Mouse (Mus musculus): ENCODE data around the gene Sh3bp5l.
"Not testable (repeated sequence)": the region's sequence is repeated elsewhere in the genome, so short reads cannot be mapped to it uniquely, and the experiment has no call there.

Sh3bp5l gene

DNA sequence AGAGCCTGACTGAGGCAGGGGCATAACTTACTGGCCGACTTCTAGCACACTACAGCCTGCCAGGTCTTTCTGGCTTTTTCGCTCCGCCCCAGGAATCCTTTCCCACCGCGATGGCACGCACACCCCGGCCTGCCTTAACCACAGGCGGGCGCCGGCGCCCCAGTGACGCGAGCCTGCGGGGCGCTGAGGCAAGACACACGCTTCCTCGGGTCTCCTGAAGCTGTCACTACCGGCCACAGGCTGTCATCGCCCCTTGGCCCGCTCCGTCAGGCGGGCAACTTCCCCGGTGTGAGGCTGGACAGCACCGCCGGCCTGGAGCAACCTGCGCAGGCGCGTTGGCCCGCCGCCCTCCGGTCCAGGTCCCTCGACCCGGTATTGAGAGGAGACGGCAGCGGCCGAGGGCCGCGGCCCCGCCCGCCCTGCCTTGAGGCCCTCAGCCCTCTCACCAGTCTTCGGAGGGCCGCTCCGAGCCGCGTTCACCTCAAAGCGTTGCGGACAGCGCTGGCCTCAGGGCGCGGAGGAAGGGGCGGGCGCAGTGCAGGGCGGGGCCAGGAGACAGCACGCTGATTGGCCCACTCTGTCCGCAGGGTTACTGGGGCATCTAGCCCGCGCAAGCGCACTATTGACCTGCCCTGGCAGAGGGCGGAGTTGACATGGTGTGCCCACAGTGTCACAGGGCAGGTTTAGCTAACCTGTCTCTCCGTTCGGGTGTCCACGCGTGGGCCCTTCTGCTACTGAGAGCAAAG lies 7.5 kb upstream of the Sh3bp5l start:
- DNase-seq (ENCODE audit: low spot score in 2 of 2), result peak; percentile 95

DNA sequence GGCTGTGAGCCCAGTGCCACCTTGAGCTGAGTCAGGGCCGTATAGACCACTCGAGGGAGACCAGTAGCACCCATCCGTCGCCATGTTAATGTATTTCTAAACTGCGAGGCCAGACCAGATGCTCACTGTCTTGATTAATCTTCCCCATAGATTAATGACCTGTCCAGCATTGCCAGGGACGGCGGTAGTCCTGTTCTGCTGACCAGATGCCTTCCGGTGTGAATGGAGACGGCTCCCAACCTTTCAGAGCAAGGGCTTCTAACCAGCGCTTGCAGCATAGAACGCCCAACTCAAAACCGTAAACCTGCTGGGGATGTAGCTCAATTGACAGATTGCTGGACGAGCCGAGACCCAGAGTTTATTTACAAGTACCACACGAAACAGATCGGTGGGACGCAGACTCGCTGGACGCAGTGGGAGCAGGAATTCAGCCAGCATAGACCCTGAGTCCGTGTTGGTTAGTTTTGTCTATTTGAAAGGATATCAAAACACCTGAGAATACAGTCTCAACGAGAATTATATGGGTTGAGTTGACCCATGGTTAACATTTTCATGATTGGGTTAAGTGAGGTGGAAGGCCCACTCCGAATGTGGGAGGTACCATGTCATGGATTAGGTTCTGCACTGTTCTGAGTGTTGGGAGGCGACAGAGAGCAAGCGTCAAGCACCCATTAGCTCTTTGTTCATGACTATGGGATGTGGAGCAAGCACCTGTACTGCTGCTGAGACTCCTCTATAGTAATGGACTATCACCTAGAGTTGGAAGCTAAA lies 6.8 kb upstream of the Sh3bp5l start:
- DNase-seq (ENCODE audit: low spot score in 2 of 2), result no peak

DNA sequence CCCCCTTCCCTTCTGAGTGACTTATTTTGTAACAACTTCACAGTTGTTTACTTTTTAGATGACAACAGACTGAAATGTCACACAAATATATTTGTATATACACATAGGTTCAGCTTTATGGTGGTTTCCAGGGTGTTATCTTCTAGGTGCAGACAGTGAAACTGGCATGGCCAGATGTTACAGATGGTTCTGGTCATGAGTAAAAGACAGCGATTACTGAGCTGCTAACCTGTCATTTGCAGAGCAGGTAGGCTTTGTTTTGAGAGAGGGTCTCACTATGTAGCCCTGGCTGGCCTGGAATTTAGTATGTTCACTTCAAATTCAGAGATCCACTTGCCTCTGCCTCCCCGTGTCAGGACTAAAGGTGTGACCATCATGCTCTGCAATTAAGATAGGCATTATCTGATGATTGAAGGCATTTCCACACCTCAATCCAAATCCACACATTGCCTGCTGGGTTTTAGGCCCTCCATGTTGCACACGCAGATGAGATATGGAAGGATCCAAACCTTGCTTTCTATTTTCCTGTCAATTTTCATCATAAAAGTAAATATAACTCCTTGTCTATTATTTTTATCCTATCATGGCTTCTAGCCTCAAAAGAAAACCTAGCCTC lies 5.8 kb upstream of the Sh3bp5l start:
- DNase-seq (ENCODE audit: low spot score in 2 of 2), result no peak

DNA sequence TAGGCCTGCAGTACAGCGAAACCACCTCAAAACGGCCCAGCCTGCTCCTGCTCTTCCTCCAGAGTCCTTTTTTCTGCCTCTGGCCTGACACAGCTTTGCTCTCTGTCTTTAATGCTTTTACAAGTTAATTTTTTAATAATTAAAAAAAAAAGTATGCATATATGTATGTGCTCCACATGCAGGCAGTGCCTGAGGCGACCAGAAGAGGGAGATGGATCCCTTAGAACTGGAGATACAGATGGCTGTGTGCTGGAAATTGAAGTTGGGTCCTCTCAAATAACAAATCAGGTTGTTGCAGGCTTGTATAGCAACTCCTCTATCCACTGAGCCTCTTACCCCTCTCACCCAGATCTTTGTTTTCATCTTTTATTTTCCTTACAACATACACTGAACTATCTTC lies 3.7 kb upstream of the Sh3bp5l start:
- DNase-seq (ENCODE audit: low spot score in 2 of 2), result no peak

DNA sequence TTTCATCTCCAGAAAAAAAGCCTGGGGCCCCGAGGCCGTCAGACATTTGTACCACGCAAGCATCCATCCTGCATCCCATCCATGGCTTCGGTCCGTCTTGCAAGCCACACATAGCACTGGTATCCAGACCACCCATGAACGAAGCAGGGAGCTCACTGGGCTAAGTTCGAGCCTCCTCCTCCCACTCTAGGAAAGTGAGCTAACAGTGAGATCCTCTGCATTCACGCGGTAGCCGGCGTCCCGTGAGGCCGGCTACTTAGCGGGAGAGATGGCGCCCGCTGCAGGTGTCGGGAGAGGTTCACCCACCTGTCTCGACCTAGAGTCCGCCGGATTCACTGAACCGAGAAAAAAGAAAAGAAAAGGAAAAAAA lies 633 bp upstream of the Sh3bp5l start:
- no peak for DNase-seq (ENCODE audit: low spot score in 2 of 2)

DNA sequence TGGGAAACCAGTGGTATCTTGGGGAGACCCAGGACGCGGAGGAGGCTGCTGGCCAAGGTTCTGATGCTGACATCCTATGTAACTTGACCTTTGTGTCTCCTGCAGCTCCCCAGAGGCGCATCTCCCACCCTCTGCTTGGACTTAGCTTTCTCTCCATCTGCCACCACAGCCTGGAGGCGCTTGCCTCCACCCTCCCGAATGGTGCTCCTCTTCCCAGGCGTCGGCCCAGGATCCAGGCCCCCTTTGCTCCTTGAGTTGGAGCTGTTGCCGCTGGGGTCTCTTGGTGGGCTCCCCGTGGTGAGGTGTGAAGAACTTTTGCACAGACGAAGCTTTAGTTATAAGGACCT lies 598 bp downstream of the Sh3bp5l start:
- no peak for DNase-seq (ENCODE audit: low spot score in 2 of 2)

DNA sequence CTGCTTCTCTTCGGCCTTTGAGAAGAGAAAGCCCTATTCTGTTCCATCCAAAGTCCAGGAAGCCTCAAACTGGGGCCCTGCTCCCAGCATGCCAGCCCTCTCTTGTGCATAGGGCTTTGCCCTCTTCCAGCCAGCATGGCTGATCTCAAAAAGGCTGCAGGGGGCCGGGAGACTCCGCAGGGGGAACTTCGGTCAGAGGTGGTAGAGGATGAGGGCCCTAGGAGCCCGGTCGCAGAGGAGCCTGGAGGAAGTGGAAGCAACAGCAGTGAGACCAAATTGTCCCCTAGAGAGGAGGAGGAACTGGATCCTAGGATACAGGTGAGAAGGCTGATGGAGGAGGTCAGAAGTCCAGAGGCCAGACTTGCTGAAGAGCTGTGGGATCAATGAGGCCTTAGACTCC lies 1.0 kb downstream of the Sh3bp5l start:
- no peak for DNase-seq (ENCODE audit: low spot score in 2 of 2)

DNA sequence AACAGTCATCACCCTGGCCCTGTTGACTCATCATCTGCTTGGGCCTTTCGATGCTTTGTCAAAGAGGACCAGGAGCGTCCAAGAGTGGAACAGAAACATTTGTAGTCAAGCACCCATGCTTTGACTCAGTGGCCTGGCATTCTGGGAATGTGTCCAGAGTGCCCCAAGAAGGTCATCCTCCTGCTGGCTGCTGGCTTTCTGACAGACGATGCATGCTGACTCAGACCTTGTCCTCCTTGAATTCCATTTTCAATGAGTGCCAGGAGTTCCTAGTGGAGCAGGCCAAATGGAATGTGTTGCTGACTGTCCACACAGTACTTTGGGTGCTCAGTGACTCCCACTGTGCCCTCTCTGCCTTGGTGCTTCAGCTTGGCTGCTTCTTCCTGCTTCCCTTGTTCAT lies 4.2 kb downstream of the Sh3bp5l start:
- no peak for DNase-seq (ENCODE audit: low spot score in 2 of 2)

DNA sequence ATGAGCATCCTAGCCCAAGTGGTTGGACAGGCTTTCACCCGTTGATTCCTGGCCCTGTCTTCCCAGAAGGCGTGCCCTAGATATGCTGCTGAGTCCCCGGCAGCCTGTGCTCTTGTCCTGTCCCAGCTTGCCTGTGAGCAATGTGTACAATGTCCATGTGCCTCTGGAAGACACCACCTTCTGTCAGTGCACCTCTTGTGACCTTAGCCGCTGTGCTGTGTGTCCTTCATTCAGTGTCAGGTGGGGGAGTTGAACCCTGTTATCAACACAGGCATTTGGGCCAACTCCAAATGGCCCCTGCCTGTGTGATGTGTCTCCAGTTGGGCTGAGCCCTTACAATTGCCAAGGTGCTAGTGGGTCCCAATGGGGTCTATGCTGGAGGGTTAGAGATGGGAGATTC lies 16.2 kb downstream of the Sh3bp5l start:
- DNase-seq (ENCODE audit: low spot score in 2 of 2), result no peak

DNA sequence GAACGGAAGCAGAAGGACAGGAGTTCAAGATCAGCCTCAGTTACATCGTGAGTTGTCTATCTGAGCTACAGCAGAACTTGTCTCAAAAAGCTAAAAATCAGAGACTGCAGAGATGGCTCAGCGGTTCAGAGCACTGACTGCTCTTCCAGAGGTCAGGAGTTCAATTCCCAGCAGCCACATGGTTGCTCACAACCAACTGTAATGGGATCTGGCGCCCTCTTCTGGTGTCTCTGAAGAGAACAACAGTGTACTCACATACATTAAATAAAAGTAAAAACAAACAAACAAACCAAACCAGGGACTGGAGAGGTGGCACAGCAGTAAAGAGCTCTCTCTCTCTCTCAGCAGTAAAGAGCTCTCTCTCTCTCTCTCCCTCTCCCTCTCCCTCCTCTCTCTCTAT lies 20.1 kb downstream of the Sh3bp5l start:
- DNase-seq (ENCODE audit: low spot score in 2 of 2), result no peak

DNA sequence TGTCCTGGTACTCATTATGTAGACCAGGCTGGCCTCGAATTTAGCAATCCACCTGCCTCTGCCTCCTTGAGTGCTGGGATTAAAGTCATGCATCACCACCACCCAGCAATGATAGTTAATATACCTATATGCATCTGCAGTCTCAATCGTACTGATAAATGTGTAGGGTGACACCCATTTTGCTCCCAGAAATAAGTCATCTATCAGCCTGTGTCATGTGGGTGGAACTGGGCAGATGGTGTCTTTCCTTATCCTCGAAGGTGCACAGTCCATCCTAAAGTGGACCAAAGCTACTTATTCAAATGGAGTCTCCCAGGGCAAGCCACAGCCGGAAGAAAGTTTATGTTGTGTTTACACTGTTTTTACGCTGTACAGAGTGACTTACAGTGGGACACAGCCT lies 20.7 kb downstream of the Sh3bp5l start:
- DNase-seq (ENCODE audit: low spot score in 2 of 2), result no peak

DNA sequence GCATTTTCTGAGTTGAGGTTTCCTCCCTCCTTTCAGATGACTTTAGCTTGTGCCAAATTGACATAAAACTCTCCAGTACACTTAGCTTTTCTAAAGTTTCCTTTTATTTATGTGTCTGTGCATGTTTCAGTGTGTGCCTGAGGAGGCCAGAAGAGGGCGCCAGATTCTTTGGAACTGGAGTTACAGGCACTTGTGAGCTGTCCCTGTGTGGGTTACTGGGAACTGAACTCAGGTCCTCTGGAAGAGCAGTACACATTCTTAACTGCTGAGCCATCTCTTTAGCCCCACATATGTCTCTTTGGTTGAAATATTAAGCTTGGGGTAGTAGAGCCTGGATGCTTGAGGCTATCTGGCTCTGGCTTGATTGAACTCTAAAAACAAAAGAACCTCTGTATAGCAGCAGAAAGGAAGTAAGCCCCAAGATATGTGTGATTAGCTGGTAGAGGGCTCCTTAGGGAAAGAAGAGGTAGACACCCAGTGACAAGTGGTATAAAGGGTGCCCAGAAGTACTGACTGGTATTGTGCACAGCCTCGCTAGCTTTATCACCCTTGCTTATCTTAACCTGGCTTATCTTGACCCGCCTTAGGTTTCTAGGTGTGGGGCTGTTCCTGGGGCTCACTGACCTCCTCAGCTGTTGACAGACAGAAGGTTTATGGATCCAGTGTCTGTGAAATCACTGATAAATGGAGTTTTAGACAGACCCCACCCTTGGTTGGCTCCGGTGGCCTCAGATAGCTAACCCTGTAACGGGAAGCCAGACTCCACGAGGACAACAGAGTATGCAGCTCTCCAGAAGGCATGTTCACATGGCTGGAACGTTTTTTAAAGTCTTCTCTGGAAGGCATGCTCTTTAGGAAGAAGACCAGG lies 22.4 kb downstream of the Sh3bp5l start:
- DNase-seq (ENCODE audit: low spot score in 2 of 2), result no peak

DNA sequence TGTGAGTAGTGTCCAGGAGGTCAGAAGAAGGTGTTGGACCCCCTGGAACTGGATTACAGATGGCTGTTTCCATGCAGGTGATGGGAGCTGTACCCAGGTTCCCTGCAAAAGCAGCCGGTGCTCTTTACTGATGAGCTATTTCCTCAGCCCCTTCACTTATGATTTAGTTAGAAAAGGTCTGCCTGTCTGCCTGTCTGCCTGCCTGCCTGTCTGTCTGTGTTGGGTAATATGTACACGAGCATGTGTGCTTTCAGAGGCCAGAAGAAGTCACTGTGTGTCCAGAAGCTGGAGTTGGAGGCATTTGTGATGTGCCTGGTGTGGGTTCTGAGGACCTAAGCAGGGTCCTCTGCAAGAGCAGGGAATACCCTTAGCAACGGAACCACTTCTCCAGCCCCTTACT lies 23.2 kb downstream of the Sh3bp5l start:
- no peak for DNase-seq (ENCODE audit: low spot score in 2 of 2)

DNA sequence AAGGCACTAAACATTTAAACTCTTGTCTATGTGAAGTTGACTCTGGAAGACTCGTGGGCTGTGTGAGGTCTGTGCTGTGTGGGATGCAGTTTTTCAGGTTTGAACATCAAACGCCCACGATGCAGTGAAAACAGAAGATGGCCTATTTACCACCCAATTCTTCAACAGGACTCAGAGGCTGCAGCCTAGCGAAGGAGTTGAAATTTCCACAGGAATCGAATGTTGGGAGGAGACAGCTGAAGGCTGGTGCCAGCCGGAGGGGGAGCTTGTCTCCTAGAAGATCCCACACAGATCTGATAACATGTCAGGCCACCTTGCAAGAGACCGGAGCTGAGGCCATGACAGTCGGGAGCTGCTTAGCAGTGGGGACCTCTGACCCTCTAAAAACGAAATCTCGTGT lies 24.0 kb downstream of the Sh3bp5l start:
- no peak for DNase-seq (ENCODE audit: low spot score in 2 of 2)

DNA sequence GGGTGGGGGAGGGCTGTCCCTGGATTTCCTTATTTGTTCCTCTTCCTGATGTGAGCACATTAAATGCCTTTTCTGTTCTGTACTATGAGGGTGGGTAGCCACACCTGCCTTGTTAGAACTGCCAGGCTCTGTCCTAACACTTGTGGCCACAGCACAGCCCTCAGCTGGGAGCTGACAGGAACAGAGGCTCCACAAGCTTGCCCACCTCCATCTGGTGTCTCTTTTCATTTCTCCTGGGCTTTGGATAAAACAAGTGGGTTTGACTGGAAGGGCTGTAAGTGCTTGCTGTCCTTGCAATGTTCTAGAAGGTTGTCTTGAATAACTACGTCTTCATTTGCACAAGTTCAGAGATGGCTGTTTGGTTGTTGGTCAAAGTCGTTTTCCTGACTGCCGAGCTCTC lies 24.4 kb downstream of the Sh3bp5l start:
- DNase-seq (ENCODE audit: low spot score in 2 of 2), result no peak

DNA sequence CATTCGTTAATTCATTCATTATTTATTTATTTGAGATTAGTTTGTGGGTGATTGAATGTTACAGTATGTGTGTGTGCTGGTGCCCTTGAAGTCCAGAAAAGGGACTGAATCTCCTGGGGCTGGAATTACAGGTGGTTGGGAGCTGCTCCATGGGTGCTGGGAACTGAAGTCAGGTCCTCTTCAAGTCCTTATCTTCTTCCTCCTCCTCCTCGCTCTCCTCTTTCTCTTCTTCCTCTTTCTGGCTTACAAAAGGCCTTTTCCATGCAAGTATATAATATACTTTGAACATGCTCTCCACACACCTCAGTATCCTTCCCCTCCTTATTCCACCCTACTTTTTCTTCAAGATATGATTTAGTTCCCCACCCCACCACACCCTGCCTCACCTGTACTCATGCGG lies 26.5 kb downstream of the Sh3bp5l start:
- DNase-seq (ENCODE audit: low spot score in 2 of 2), result no peak

DNA sequence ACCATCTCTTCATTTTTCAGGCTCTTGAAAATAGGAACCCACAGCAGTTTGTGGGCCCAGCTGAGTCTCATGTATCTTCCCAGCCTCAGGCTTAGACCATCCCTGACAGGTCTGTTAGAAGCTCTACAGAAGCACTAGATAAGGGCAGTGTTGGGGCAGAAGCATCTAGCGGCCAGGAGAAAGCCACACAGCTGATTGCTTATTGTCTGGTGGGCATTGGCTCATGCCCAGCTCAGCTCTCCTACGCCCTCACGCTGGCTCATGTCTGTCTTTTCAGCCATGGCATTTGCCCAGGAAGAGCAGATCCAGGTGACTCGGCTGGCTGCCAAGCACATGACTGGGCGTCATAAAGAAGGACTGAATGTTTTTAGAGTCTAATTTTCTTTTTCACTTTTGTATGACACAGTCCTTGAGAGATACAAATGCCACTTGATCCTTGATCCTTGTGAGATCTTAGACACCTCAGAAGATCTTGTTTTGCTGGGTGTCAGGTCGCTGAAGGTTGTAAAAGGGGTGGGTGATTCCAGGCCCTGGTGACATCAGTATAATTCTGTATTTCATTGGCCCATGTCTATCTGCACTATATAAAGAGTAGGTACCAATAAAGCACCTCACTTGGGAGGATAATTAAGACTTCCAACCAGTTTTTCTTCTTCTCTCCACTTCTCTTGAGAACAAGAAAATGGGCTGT lies 27.5 kb downstream of the Sh3bp5l start:
- no peak for DNase-seq (ENCODE audit: low spot score in 2 of 2)

DNA sequence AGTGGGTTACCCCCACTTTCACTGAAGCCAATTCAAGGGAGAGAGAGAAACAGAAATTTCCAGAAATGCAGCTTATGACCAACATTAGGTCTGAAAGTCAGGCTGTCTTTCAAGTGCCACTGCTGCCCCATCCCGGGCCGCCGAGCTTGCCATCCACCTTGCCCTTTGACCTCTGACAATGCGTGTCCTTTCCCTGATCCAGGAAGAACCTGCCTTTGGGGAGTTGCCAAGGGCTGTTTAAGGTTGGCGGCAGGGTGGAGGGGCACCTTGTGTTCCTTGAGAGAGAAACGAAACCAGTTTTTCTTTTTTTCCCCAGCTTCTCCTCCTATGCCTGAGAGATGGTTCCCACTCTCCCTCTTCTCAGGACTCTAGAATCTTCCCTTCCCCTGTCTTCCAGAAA lies 32.0 kb downstream of the Sh3bp5l start:
- DNase-seq (ENCODE audit: low spot score in 2 of 2), result not testable (repeated sequence)

DNA sequence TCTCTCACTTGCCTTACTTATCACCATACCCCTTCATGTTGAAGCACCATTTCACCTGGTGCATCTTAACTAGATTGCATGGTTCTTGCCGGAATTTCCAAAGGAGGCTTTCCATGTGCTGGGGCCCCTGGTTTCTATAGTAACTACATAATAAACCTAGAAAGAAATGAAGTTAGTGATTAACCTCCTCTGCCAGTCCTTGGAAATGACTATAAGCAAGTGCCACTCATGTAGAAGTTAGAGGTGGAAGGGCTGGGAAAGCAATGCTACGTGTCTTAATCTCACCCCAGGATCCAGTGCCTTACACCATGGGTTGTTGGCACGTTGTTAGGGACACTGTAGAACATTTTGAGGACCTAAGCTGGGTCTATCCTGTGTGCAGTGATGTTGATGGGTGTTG lies 33.9 kb downstream of the Sh3bp5l start:
- DNase-seq (ENCODE audit: low spot score in 2 of 2), result no peak

DNA sequence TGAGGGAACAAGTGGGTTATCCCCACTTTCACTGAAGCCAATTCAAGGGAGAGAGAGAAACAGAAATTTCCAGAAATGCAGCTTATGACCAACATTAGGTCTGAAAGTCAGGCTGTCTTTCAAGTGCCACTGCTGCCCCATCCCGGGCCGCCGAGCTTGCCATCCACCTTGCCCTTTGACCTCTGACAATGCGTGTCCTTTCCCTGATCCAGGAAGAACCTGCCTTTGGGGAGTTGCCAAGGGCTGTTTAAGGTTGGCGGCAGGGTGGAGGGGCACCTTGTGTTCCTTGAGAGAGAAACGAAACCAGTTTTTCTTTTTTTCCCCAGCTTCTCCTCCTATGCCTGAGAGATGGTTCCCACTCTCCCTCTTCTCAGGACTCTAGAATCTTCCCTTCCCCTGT lies 35.7 kb downstream of the Sh3bp5l start:
- not testable (repeated sequence) for DNase-seq (ENCODE audit: low spot score in 2 of 2)

DNA sequence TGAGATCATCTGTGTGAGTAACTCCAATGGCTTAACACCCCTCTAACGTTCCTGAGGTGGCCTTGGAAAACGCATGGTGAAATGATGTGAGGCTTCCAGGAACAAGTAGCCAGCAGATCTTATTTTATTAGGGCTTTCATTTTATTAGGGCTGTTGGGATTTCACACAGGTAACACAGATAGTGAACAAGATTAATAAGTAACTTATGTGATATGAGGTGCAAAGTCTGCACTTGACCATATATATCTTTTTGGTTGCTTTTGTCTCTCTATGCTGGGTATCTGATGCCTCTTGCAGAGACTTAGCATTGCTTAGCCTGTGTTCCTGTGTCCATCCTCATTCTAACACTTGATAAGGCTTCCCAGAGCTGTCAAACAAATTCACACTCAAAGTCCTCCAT lies 46.7 kb downstream of the Sh3bp5l start:
- DNase-seq (ENCODE audit: low spot score in 2 of 2), result no peak

DNA sequence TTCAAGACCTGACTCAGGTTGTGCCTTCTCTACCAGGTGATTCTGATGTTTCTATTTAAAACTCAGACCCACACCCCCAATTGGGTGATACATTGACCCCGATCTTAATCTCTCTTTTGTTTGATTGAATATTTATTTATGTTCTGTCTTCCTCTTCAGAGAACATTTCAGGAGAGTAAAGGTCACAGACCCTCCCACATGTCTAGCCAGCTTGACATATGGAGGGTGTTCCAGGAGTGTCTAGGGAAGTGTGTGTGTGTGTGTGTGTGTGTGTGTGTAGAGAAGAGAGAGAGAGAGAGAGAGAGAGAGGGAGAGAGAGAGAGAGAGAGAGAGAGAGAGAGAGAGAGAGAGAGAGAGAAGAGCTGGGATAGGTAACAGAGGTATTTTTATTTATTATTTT lies 47.2 kb downstream of the Sh3bp5l start:
- DNase-seq (ENCODE audit: low spot score in 2 of 2), result no peak

Data from urinary bladder, adult 18-20 months (tissue).